Mouse (Mus musculus): ENCODE results near the gene Sltm. TPM values are rescaled to one million over a fixed set of nuclear protein-coding genes. Genes with fewer than 3 reads are reported as not detected.
A peak's percentile ranks its signal among the peaks of the same experiment; 100 is the strongest.

Sltm gene
- polyA plus RNA-seq, 1 experiment from 2014 or later: 73.6 TPM

DNA sequence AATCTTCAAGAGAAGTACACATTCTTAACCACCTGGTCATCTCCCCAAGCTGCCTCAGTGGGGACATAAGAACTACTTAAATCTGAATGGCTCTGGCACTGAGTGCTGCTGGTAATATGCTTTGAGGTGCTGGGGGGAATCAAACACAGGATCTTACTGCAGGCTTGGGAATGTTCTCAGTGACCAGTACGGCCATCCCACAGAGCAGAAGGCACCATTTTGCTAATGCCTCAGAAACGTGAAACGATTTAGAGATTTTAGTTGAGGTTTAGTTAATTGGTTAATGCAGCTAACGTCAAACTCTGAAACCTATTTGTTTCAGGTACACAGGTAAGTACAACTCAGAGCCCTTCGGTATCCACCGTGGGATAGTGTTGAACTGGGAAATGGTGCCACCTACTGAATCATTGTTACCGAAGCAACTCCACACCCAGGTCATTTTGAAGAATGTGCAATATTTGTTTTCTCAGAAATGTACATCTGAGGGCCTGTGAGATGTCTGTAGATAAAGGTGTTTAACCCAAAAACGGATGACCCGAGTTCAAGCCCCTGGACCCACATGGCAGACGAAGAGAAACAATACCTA is 31.5 kb upstream of the Sltm start:
- no peak overlapping the region for H3K4me2 ChIP-seq (ENCODE audit: low read length)
- H3K9ac ChIP-seq (replicated peaks; ENCODE audit: low read depth, low read length): no peak overlapping the region
- WGBS: 74% methylated on average over 10 of the region's 10 CpGs
- no peaks in the 10 kb centered on the region for H3K27me3 ChIP-seq (replicated peaks; ENCODE audit: control insufficient read depth, insufficient read depth, low read length)
- H3K27ac ChIP-seq (ENCODE audit: low read length): no peak overlapping the region
- no peak for ATAC-seq
- no peaks in the 10 kb centered on the region for H3K4me1 ChIP-seq (replicated peaks; ENCODE audit: control insufficient read depth, insufficient read depth, low read length)
- H3K9me3 ChIP-seq (ENCODE audit: control insufficient read depth, low read length): no peaks in the 10 kb centered on the region
- H3K4me3 ChIP-seq (replicated peaks; ENCODE audit: low read length): no peak overlapping the region
- no peaks in the 10 kb centered on the region for H3K36me3 ChIP-seq (ENCODE audit: control insufficient read depth, insufficient read depth)

DNA sequence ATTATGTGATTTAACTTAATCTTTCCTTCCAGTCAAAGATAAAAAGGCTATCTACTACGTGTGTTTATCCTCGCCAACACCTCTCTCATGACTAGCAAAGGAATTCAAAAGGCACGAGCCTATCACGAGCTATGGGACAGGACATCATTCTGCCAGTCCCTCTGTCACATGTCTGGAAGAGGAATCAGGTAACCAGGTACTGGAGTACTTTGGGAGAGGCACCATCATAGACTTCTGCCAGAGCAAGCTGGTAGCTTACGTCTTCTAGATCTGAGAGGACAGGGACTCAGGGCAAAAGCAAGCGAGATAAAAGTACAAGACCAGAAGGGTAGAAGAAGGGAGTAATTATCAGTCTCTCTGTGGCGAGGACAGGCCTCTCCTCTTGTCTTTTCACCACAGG is 30.9 kb upstream of the Sltm start:
- H3K27me3 ChIP-seq (replicated peaks; ENCODE audit: control insufficient read depth, insufficient read depth, low read length): no peaks in the 10 kb centered on the region
- no peak overlapping the region for H3K4me2 ChIP-seq (ENCODE audit: low read length)
- ATAC-seq: no peak
- 83% methylated on average over 7 of the region's 7 CpGs for WGBS
- no peak overlapping the region for H3K4me3 ChIP-seq (replicated peaks; ENCODE audit: low read length)
- no peaks in the 10 kb centered on the region for H3K36me3 ChIP-seq (ENCODE audit: control insufficient read depth, insufficient read depth)
- H3K4me1 ChIP-seq (replicated peaks; ENCODE audit: control insufficient read depth, insufficient read depth, low read length): no peaks in the 10 kb centered on the region
- no peak overlapping the region for H3K27ac ChIP-seq (ENCODE audit: low read length)
- no peaks in the 10 kb centered on the region for H3K9me3 ChIP-seq (ENCODE audit: control insufficient read depth, low read length)
- no peak overlapping the region for H3K9ac ChIP-seq (replicated peaks; ENCODE audit: low read depth, low read length)

DNA sequence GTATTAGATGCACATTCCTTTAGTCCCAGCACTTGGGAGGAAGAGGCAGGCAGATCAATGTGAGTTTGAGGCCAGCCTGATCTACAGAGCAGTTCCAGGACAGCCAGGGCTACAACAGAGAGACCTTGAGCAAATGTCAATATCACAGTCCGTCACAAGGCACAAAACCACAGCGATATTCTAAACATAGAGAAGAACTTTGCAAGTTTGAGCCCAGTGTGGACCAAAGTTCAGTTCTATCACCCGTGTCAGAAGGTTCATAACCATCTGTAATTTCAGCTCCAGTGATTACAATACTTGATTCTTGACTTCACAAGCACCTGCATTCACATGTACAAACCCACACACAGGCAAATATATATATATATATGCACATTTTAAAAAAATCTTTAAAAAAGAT is 21.9 kb upstream of the Sltm start:
- ATAC-seq: no peak
- WGBS: 89% methylated on average over 3 of the region's 3 CpGs
- H3K36me3 ChIP-seq (ENCODE audit: control insufficient read depth, insufficient read depth): no peaks in the 10 kb centered on the region
- no peak overlapping the region for H3K9ac ChIP-seq (replicated peaks; ENCODE audit: low read depth, low read length)
- no peaks in the 10 kb centered on the region for H3K27me3 ChIP-seq (replicated peaks; ENCODE audit: control insufficient read depth, insufficient read depth, low read length)
- no peak overlapping the region for H3K4me3 ChIP-seq (replicated peaks; ENCODE audit: low read length)
- no peaks in the 10 kb centered on the region for H3K9me3 ChIP-seq (ENCODE audit: control insufficient read depth, low read length)
- H3K27ac ChIP-seq (ENCODE audit: low read length): no peak overlapping the region
- H3K4me2 ChIP-seq (ENCODE audit: low read length): no peak overlapping the region
- no peaks in the 10 kb centered on the region for H3K4me1 ChIP-seq (replicated peaks; ENCODE audit: control insufficient read depth, insufficient read depth, low read length)

DNA sequence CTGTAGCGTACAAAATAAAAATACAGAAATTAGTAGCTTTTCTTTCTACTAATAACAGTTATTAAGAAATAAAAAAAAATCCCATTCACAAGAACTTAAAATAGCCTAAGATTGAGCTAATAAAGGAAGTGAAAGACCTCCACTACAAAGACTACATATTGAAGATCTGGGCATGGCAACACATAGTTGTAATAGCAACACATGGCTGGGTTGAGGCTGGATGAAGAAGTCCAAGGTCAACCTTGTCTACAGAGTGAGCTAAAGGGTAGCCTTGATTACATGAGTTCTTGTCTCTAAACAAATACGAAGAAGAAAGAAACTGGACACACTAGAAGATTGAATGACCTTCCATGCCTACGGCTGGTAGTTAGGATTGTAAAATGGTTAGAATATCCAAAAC is 18.7 kb upstream of the Sltm start:
- Histone ChIP-seq H3K4me3 (replicated peaks; ENCODE audit: low read length) (no peak overlapping the region), H3K27ac (ENCODE audit: low read length) (no peak overlapping the region), H3K4me1 (replicated peaks; ENCODE audit: control insufficient read depth, insufficient read depth, low read length) (no peaks in the 10 kb centered on the region), H3K4me2 (ENCODE audit: low read length) (no peak overlapping the region), H3K9me3 (ENCODE audit: control insufficient read depth, low read length) (no peaks in the 10 kb centered on the region), H3K9ac (replicated peaks; ENCODE audit: low read depth, low read length) (no peak overlapping the region), H3K36me3 (ENCODE audit: control insufficient read depth, insufficient read depth) (no peaks in the 10 kb centered on the region), H3K27me3 (replicated peaks; ENCODE audit: control insufficient read depth, insufficient read depth, low read length) (no peaks in the 10 kb centered on the region)
- 93% methylated on average over 3 of the region's 3 CpGs for WGBS
- no peak for ATAC-seq

DNA sequence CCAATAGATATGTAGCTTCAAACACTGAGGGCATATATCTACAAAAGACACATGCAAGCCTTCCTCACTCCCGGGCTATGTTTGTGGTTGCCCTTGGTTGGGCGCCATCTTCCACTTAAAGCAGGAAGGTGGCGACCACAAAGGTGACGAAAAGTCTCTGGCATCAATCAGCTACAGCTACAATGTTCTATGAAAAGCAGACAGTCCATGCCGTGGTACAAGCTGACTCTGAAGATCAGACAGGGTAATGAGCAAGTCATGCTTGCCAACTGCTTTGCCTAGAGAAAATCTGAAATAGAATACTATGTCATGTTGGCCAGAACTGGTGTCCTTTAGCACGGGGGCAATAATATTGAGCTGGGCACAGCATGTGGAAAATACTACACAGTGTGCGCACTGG is 18.2 kb upstream of the Sltm start:
- H3K4me2 ChIP-seq (ENCODE audit: low read length): no peak overlapping the region
- no peaks in the 10 kb centered on the region for H3K4me1 ChIP-seq (replicated peaks; ENCODE audit: control insufficient read depth, insufficient read depth, low read length)
- no peaks in the 10 kb centered on the region for H3K9me3 ChIP-seq (ENCODE audit: control insufficient read depth, low read length)
- WGBS: 93% methylated on average over 7 of the region's 7 CpGs
- no peaks in the 10 kb centered on the region for H3K27me3 ChIP-seq (replicated peaks; ENCODE audit: control insufficient read depth, insufficient read depth, low read length)
- H3K27ac ChIP-seq (ENCODE audit: low read length): no peak overlapping the region
- H3K36me3 ChIP-seq (ENCODE audit: control insufficient read depth, insufficient read depth): no peaks in the 10 kb centered on the region
- no peak overlapping the region for H3K4me3 ChIP-seq (replicated peaks; ENCODE audit: low read length)
- no peak overlapping the region for H3K9ac ChIP-seq (replicated peaks; ENCODE audit: low read depth, low read length)
- ATAC-seq: no peak

DNA sequence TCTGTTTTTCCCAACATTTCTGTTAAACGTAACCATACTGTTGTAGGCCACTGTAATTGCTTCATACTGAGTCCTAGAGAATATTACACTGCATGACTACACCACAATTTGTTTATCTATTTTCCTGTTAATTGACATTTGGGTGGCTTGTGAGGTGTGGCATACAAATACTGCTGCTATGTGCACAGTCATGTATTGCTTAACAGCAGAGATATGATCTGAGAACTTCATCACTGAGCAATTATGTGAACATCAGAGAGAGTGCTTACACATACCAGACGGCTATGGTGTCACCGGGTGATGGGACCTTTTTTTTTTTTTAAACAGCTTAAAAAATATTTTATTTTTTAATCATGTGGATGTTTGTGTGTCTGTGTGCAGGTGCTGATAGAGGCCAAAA is 9.2 kb upstream of the Sltm start:
- no peaks in the 10 kb centered on the region for H3K4me1 ChIP-seq (replicated peaks; ENCODE audit: control insufficient read depth, insufficient read depth, low read length)
- no peaks in the 10 kb centered on the region for H3K27me3 ChIP-seq (replicated peaks; ENCODE audit: control insufficient read depth, insufficient read depth, low read length)
- H3K36me3 ChIP-seq (ENCODE audit: control insufficient read depth, insufficient read depth): no peaks in the 10 kb centered on the region
- H3K27ac ChIP-seq (ENCODE audit: low read length): no peak overlapping the region
- no peak overlapping the region for H3K4me2 ChIP-seq (ENCODE audit: low read length)
- no peaks in the 10 kb centered on the region for H3K9me3 ChIP-seq (ENCODE audit: control insufficient read depth, low read length)
- no peak overlapping the region for H3K9ac ChIP-seq (replicated peaks; ENCODE audit: low read depth, low read length)
- ATAC-seq: no peak
- 84% methylated on average over 3 of the region's 3 CpGs for WGBS
- no peak overlapping the region for H3K4me3 ChIP-seq (replicated peaks; ENCODE audit: low read length)

DNA sequence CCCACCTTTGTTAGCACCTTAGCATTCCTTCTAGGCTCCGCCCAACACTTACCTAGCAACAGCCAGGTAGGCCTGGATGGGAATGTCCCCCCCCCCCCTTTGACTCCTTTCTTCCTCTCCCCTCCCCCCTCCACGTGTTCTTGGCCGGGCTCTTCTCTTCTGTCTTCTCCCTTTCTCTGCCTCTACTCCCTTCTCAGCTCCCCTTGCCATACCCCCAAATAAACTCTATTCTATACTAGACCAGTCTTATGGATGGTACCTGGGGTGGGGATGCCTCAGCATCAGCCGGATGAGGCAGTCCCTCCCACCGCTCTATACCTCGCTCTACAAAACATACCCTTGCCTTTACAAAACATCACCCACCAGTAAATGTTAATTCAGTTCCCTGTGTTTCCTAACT is 970 bp upstream of the Sltm start:
- H3K9me3 ChIP-seq (ENCODE audit: control insufficient read depth, low read length): no peaks in the 10 kb centered on the region
- peaks cover 13% of the 10 kb centered on the region for H3K4me1 ChIP-seq (replicated peaks; ENCODE audit: control insufficient read depth, insufficient read depth, low read length)
- ATAC-seq: no peak
- 8% methylated on average over 6 of the region's 6 CpGs for WGBS
- peak overlapping the region; percentile 69 for H3K4me2 ChIP-seq (ENCODE audit: low read length)
- no peak overlapping the region for H3K27ac ChIP-seq (ENCODE audit: low read length)
- no peak overlapping the region for H3K9ac ChIP-seq (replicated peaks; ENCODE audit: low read depth, low read length)
- peak overlapping the region; percentile 95 for H3K4me3 ChIP-seq (replicated peaks; ENCODE audit: low read length)
- no peaks in the 10 kb centered on the region for H3K27me3 ChIP-seq (replicated peaks; ENCODE audit: control insufficient read depth, insufficient read depth, low read length)
- H3K36me3 ChIP-seq (ENCODE audit: control insufficient read depth, insufficient read depth): no peaks in the 10 kb centered on the region; the same call in 1 of the 2 replicates

DNA sequence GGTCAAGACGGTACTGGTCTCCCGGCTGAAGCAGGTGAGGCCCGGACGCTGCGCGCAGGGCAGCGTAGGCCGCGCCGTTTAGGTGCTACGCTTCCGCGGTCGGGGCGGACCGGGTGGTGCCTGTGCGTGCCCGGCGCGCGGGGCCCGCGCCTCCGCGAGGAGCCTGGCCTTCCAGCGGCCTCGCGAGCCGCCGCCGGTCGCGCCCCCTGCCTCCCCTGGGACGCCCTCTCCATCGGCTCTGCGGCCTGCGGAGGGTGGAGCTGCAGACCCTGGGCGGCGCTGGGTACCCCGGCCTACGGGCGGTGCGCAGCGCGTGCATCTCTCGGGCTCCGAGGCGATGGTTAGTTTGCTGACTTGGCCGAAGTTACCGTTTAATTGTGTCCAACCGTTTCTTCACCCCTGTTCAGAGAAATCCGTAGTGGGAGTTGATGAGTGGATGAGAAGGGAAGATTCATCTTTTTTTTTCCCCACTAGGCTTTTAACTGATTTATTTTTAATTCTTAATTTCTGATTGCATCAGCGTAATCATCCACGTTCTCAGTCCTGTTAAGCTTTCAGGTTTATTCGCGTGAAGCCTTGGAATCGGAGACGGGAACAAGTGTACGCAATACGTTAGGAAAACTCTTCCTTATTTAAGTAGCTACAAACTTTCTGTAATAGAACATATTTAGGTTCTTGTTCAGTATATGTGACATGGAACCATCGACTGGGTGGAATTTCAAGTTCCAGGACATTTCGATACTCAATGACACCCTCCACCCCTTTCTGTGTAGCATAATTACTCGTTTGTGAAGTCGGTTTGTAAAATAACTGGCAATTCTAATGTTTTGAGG is 710 bp downstream of the Sltm start:
- H3K36me3 ChIP-seq (ENCODE audit: control insufficient read depth, insufficient read depth): no peaks in the 10 kb centered on the region; the same call in 1 of the 2 replicates
- peak overlapping the region; percentile 95 for H3K4me3 ChIP-seq (replicated peaks; ENCODE audit: low read length)
- peak overlapping the region; percentile 61 for H3K4me2 ChIP-seq (ENCODE audit: low read length)
- ATAC-seq: peak; percentile 69
- peaks cover 13% of the 10 kb centered on the region for H3K4me1 ChIP-seq (replicated peaks; ENCODE audit: control insufficient read depth, insufficient read depth, low read length)
- H3K27ac ChIP-seq (ENCODE audit: low read length): peak overlapping the region; percentile 99
- no peaks in the 10 kb centered on the region for H3K27me3 ChIP-seq (replicated peaks; ENCODE audit: control insufficient read depth, insufficient read depth, low read length)
- no peaks in the 10 kb centered on the region for H3K9me3 ChIP-seq (ENCODE audit: control insufficient read depth, low read length)
- H3K9ac ChIP-seq (replicated peaks; ENCODE audit: low read depth, low read length): peak overlapping the region; percentile 98
- WGBS: under 1% methylated on average over 58 of the region's 64 CpGs

DNA sequence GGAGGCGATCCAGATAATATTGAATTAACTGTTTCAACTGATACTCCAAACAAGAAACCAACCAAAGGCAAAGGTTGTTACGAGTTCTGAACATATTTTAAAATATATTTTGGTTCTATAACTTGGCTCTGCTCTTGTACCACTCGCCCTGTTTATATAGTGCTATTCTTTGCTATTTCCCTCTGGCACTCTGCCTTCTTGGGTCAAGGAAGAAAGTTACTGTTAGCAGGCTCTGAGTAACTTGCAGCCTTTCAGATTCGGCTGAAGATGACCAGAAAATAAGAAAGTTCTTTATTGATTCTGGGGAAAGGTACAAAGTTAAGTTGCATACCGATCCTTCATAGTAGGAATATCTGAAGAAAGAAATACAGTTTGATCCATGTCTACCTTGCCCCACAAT is 1.4 kb downstream of the Sltm start:
- ATAC-seq: no peak
- no peaks in the 10 kb centered on the region; the same call in 1 of the 2 replicates for H3K36me3 ChIP-seq (ENCODE audit: control insufficient read depth, insufficient read depth)
- H3K9ac ChIP-seq (replicated peaks; ENCODE audit: low read depth, low read length): no peak overlapping the region
- no peak overlapping the region for H3K27ac ChIP-seq (ENCODE audit: low read length)
- no peaks in the 10 kb centered on the region for H3K9me3 ChIP-seq (ENCODE audit: control insufficient read depth, low read length)
- peak overlapping the region; percentile 22 for H3K4me3 ChIP-seq (replicated peaks; ENCODE audit: low read length)
- H3K27me3 ChIP-seq (replicated peaks; ENCODE audit: control insufficient read depth, insufficient read depth, low read length): no peaks in the 10 kb centered on the region
- H3K4me2 ChIP-seq (ENCODE audit: low read length): peak overlapping the region; percentile 61
- 52% methylated on average over 5 of the region's 5 CpGs for WGBS
- peaks cover 13% of the 10 kb centered on the region for H3K4me1 ChIP-seq (replicated peaks; ENCODE audit: control insufficient read depth, insufficient read depth, low read length)

Measured in forebrain, embryonic 16.5 days (tissue).